Mouse (Mus musculus) neural tube, embryonic 13.5 days (tissue): ENCODE measurements around the gene Plekhn1. TPM values are rescaled to one million over a fixed set of nuclear protein-coding genes. Genes with fewer than 3 reads are reported as not detected.

Experiments
- ATAC-seq: fragments of 200-750 bp; cut with Nextera tagmentation; 2 replicates; pipeline ENCODE4 v1.8.0; 2017; ENCODE audit warnings: low read depth, mild to moderate bottlenecking, moderate TSS enrichment, moderate library complexity
- H3K27ac ChIP-seq: fragments of 300-500 bp; sonication (generic); replicated peaks from 2 replicates; pipeline ENCODE4 v1.5.1; 2015; ENCODE audit warnings: moderate library complexity, mild to moderate bottlenecking, inconsistent platforms
- H3K27me3 ChIP-seq: fragments of 300-500 bp; sonication (generic); 2 replicates; pipeline ENCODE4 v1.6.1; 2015; ENCODE audit warnings: mild to moderate bottlenecking, inconsistent platforms
- H3K36me3 ChIP-seq: fragments of 300-500 bp; sonication (generic); 2 replicates; pipeline ENCODE4 v1.6.1; 2015; ENCODE audit warnings: mild to moderate bottlenecking, inconsistent platforms
- H3K4me1 ChIP-seq: fragments of 300-500 bp; sonication (generic); replicated peaks from 2 replicates; pipeline ENCODE4 v1.6.1; 2015; ENCODE audit warnings: inconsistent platforms
- H3K4me2 ChIP-seq: fragments of 300-500 bp; sonication (generic); 2 replicates; pipeline ENCODE4 v1.6.1; 2015; ENCODE audit warnings: inconsistent platforms, mild to moderate bottlenecking, moderate library complexity
- H3K4me3 ChIP-seq: fragments of 300-500 bp; sonication (generic); 2 replicates; pipeline ENCODE4 v1.5.1; 2015; ENCODE audit warnings: mild to moderate bottlenecking, inconsistent platforms
- H3K9ac ChIP-seq: fragments of 300-500 bp; sonication (generic); 2 replicates; pipeline ENCODE4 v1.6.1; 2015; ENCODE audit warnings: moderate library complexity, mild to moderate bottlenecking, inconsistent platforms
- H3K9me3 ChIP-seq: fragments of 300-500 bp; sonication (generic); 2 replicates; pipeline ENCODE4 v1.6.1; 2016; ENCODE audit warnings: inconsistent platforms
- WGBS: fragments of 180-500 bp; shearing (Covaris S2); methylation state at CpG from one replicate; pipeline ENCODE4 v1.1.7; 2015; 5-methylcytosine and 5-hydroxymethylcytosine counted together
- polyA plus RNA-seq: library from polyadenylated mRNA; unstranded; fragments of >200 nt; fragmentation: Nextera tagmentation; extraction: Ambion mirVana; gene quantifications from 2 replicates; pipeline ENCODE4 v1.2.1, GENCODE M21; 2015

Plekhn1 gene
- polyA plus RNA-seq, 1 experiment from 2014 or later = 26.1 TPM

DNA sequence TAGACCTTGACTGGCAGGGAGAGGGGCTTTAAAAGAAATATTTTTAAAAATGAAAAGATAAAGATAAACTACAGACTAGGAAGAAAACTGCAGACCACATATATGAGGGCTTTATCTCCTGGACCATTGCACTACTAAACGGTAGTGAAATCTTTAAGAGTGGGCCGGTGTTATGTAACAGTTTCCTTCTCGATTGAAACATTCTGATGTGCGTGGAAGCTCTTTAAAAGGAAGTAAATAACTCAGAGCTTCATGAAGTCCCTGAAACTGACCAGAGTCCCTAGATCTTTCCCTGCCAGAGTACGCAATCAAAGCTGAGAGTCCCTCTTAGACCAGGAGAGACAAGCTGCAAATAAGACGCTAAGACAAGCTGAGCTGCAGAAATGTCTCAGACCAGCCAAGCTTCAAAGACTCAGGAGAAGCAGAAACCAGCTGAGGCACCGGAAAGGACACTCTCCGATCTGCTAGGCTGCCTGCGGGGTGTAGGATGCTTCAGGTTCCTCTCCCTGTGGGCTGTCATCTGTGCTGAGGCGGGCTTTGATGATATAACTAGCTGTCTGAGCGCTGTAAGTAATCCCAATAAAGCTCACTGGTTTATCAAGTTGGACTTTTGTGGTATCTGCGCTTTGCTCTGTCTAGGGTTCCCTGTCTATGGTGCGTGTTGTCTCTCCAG is 24.6 kb downstream of the Plekhn1 start:
- Histone ChIP-seq H3K4me2 (no peak overlapping the region), H3K9me3 (no peaks in the 10 kb centered on the region), H3K36me3 (0 out of 2 replicates have a peak, but pooled peaks cover 3% of the 10 kb centered on the region), H3K4me1 (peaks cover 4% of the 10 kb centered on the region; the same call in 1 of the 2 replicates), H3K9ac (no peak overlapping the region), H3K27ac (no peak overlapping the region), H3K4me3 (no peak overlapping the region), H3K27me3 (peaks cover under 1% of the 10 kb centered on the region; the same call in 1 of the 2 replicates)
- WGBS = 76% methylated on average over 13 of the region's 13 CpGs
- ATAC-seq = no peak

DNA sequence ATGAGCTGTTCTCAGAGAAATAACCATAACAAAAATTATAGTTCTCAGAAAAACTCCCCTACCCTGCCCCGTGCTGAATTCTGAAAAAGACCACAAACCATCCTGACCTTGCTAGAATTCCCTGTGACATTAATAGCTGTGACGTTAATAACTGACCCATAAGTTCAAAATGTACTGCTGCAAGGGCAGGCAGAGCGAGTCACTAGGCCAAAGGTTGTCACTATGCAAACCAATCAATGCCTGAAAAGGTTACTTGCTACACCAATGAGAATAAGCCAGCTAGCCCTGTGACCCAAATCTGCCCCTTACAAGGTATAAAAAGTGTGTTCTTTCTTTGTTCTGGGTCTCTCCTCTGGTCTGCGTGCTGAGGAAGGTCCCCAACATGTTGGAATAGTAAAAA is 25.8 kb downstream of the Plekhn1 start:
- Histone ChIP-seq H3K4me3 (no peak overlapping the region), H3K27me3 (peaks cover 12% of the 10 kb centered on the region; the same call in 1 of the 2 replicates), H3K27ac (no peak overlapping the region), H3K9ac (no peak overlapping the region), H3K9me3 (no peaks in the 10 kb centered on the region), H3K4me2 (no peak overlapping the region), H3K4me1 (peaks cover 16% of the 10 kb centered on the region), H3K36me3 (0 out of 2 replicates have a peak, but pooled peaks cover 3% of the 10 kb centered on the region)
- ATAC-seq = no peak
- WGBS = 91% methylated on average over 4 of the region's 4 CpGs

DNA sequence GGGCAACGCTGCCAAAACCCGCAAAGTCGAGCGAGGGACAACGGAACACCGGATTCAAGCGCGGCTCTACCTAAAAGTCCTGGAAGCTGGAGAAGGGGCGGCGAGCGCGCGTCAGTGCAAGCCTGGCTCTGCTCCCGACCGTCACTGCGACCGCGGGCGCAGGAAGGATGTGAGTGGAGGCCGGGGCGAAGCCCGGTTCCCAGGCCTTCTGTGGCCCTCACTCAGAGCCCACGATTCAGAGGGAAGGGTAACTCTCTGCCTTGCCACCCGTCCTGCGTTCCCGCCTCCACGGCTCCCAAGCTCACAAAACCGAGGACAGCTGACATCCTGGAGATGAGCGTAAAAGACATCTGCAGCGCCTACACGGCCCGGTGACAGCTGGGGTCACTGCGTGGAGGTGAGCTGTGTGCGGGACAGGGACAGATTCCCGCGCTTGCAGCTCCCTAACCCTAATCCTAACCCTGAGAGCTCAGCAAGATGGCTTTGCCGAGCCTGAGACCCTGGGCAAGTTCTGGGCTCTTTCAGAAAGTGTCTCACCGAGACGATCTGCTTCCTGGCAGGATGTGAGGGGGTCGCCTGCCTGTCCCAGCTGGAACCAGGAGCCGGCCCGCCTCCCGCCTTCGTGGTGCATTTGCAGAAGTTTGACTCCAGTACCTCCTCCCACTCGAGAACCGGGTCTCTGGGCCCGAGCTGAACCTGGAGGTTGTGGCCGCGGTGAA is 31.1 kb downstream of the Plekhn1 start:
- 0 out of 2 replicates have a peak, but pooled peaks cover 3% of the 10 kb centered on the region for H3K36me3 ChIP-seq
- peak overlapping the region; percentile 55 for H3K4me3 ChIP-seq
- peaks cover 29% of the 10 kb centered on the region for H3K4me1 ChIP-seq
- peak overlapping the region; percentile 68 for H3K27ac ChIP-seq
- H3K9me3 ChIP-seq = no peaks in the 10 kb centered on the region
- peak overlapping the region; percentile 92 for H3K4me2 ChIP-seq
- ATAC-seq = peak; percentile 51
- H3K27me3 ChIP-seq = peaks cover 26% of the 10 kb centered on the region; the same call in 1 of the 2 replicates
- peak overlapping the region; percentile 79 for H3K9ac ChIP-seq
- WGBS = under 1% methylated on average over 49 of the region's 49 CpGs

DNA sequence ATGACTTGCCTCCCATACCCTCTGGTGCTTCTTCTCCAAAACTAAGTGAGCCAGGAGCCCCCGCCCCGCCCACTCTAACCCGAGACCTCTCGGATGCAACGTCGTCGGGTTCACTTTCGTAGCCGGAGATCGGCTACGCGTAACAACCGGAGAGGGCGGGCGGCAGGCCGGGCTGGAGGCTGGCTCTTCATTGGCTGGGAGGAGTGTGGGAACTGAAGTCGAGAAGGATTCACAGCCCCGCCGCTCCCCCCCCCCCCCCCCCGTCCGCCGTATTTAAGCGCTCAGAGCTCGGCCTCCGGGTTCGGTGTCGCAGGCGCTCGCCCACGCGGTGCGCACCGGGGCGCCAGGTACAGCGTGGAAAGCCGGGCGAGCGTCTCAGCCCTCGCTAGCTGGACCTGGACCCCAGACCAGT is 31.6 kb downstream of the Plekhn1 start, which contains the start of gene AW011738:
TSS of gene AW011738 (plus strand) at position 304 of the 412 bp plus-strand sequence.
- under 1% methylated on average over 38 of the region's 39 CpGs for WGBS
- peaks cover 29% of the 10 kb centered on the region for H3K4me1 ChIP-seq
- peak within 1 kb of the TSS; percentile 92 for H3K4me2 ChIP-seq
- H3K27ac ChIP-seq = peak within 1 kb of the TSS; percentile 77
- H3K4me3 ChIP-seq = peak within 1 kb of the TSS; percentile 55
- H3K36me3 ChIP-seq = 0 out of 2 replicates have a peak, but pooled peaks cover 3% of the 10 kb centered on the region
- ATAC-seq = peak; percentile 75
- H3K9me3 ChIP-seq = no peaks in the 10 kb centered on the region
- peak within 1 kb of the TSS; percentile 79 for H3K9ac ChIP-seq
- H3K27me3 ChIP-seq = peaks cover 26% of the 10 kb centered on the region; the same call in 1 of the 2 replicates

DNA sequence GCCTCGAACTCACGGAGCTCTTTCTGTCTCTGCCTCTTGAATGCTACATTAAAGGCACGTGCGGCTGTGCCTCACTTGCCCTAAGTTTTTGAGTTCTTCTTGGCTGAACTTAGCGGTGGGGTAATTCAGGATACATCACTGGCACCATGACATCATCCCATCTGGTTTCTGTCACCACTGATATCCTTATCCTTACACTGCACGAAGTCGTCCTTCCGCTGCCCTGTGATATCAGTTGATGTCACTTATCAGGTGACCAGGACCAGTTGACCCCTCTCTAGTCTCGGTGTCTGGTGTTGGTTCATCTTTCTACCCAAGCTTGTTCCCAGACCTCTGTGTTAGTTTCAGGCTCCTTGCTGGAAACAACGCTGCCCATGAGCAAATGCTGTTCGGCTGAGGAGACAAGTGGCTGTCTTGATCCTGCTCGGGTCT is 32.2 kb downstream of the Plekhn1 start:
- Histone ChIP-seq H3K27ac (peak overlapping the region; percentile 77), H3K4me1 (peaks cover 29% of the 10 kb centered on the region)

DNA sequence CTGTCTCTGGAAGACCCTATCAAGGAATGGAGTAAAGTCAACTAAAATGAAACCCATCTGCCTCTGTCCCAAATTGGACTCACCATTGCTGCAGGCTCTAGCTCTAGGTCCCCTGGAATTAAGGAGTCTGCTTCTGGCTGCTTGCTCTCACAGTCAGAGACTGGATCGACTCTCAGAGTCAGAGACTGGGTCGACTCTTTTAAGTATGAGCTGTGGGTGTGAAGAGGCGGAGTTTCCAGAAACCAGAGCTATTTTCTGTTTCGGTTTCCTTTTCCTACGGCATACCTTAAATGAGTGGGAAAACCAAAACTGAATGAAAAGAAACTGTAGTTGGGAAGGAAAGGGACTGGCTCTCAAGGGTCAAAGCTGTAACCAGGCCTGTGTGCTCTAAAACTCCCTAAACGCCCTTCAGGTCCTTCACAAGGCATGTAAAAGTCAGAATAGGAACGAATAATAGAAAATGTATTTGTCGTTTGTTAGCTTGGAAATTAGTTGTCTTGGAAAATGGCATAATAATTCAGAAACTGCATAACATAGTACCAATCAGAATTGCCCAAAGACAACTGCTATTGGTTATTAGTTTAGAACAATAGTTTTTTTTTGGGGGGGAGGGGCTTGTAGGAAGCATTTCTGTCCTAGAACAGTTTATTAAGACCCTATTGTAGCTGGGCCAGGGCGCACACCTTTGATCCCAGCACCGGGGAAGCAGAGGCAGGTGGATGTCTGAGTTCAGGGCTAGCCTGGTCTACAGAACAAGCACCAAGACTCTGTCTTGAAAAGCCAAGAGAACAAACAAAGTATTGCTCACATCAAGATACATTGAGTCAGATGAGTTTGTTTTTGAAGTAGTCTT is 33.8 kb downstream of the Plekhn1 start, which contains the start of gene Isg15:
TSS of gene Isg15 (minus strand) at position 196 of the 853 bp plus-strand sequence.
- Histone ChIP-seq H3K9ac (no peak within 1 kb of the TSS), H3K27ac (no peak within 1 kb of the TSS), H3K4me1 (peaks cover 37% of the 10 kb centered on the region), H3K9me3 (no peaks in the 10 kb centered on the region), H3K27me3 (peaks cover 26% of the 10 kb centered on the region; the same call in 1 of the 2 replicates), H3K4me3 (no peak within 1 kb of the TSS), H3K4me2 (no peak within 1 kb of the TSS), H3K36me3 (no peaks in the 10 kb centered on the region)
- 64% methylated on average over 10 of the region's 10 CpGs for WGBS
- no peak for ATAC-seq

More for the DNA sequence above, 32.2 kb downstream of the Plekhn1 start:
- H3K36me3 ChIP-seq = 0 out of 2 replicates have a peak, but pooled peaks cover 3% of the 10 kb centered on the region
- peak overlapping the region; percentile 79 for H3K9ac ChIP-seq
- no peak for ATAC-seq
- H3K4me2 ChIP-seq = peak overlapping the region; percentile 92
- no peaks in the 10 kb centered on the region for H3K9me3 ChIP-seq
- WGBS = 44% methylated on average over 12 of the region's 12 CpGs
- H3K4me3 ChIP-seq = peak overlapping the region; percentile 55
- H3K27me3 ChIP-seq = peaks cover 26% of the 10 kb centered on the region; the same call in 1 of the 2 replicates

DNA sequence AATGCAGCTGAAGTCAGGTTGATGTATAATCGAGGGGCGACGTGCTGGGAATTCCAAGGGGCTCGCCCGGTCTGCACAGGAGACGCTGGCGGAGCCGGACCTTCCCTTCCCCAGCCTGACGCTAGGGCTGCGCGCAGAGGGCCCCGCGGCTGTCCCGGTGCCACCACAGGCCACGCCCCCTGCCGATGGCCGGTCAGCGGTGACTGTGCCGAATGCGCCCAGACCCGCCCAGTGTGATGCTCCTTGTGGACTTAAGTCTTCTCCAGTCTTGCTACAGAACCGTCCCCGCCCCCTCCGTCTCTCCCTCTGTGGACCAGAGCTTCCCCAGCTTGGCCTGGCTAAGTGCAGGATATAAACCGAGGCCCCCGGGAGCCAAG is 36.8 kb downstream of the Plekhn1 start:
- H3K4me3 ChIP-seq = peak overlapping the region; percentile 91
- H3K9me3 ChIP-seq = no peaks in the 10 kb centered on the region
- peaks cover 8% of the 10 kb centered on the region; the same call in 1 of the 2 replicates for H3K27me3 ChIP-seq
- peak overlapping the region; percentile 76 for H3K9ac ChIP-seq
- WGBS = under 1% methylated on average over 26 of the region's 26 CpGs
- H3K4me2 ChIP-seq = peak overlapping the region; percentile 56
- peaks cover 44% of the 10 kb centered on the region for H3K4me1 ChIP-seq
- H3K36me3 ChIP-seq = peaks cover 23% of the 10 kb centered on the region
- H3K27ac ChIP-seq = peak overlapping the region; percentile 97
- ATAC-seq = peak; percentile 94

DNA sequence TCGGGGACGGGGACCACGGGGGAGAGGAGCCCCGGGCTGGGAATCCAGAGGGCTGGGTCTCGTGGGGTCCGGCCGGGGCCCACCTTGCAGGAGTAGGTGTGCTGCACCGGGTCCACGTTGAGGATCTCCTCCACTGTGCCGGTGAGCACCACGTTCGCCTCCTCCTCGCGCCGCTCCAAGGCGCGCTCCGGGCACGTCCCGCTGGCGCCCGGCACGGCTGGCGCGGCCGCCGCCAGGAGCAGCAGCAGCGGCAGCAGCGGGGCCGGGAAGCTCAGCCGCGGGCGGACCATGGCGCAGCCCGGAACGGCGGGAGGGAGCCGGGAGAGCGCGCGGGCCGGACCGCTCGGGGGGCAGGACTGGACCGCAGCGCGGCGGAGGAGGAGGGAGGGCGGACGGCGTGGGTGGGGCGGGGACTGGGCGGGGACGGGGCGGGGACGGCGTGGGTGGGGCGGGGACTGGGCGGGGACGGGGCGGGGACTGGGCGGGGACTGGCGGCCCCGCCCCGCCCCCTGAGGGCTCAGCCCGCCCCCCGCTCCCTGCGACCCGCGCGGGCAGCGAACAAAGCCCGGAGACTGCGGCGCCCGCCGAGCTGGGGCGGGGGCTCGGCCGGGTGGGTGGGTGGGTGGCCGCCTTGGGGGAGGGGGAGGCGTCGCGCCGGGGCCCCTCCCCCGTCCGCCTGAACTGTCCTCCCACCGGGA is 37.4 kb downstream of the Plekhn1 start, which contains the start of gene Agrn:
TSS of gene Agrn (minus strand) at position 358 of the 698 bp plus-strand sequence.
- ATAC-seq = peak; percentile 78
- peaks cover 44% of the 10 kb centered on the region for H3K4me1 ChIP-seq
- peak within 1 kb of the TSS; percentile 97 for H3K27ac ChIP-seq
- peak within 1 kb of the TSS; percentile 88 for H3K4me2 ChIP-seq
- no peaks in the 10 kb centered on the region for H3K9me3 ChIP-seq
- WGBS = under 1% methylated on average over 33 of the region's 88 CpGs
- H3K9ac ChIP-seq = peak within 1 kb of the TSS; percentile 95
- peaks cover 3% of the 10 kb centered on the region; the same call in 1 of the 2 replicates for H3K27me3 ChIP-seq
- peaks cover 29% of the 10 kb centered on the region for H3K36me3 ChIP-seq
- H3K4me3 ChIP-seq = peak within 1 kb of the TSS; percentile 91

DNA sequence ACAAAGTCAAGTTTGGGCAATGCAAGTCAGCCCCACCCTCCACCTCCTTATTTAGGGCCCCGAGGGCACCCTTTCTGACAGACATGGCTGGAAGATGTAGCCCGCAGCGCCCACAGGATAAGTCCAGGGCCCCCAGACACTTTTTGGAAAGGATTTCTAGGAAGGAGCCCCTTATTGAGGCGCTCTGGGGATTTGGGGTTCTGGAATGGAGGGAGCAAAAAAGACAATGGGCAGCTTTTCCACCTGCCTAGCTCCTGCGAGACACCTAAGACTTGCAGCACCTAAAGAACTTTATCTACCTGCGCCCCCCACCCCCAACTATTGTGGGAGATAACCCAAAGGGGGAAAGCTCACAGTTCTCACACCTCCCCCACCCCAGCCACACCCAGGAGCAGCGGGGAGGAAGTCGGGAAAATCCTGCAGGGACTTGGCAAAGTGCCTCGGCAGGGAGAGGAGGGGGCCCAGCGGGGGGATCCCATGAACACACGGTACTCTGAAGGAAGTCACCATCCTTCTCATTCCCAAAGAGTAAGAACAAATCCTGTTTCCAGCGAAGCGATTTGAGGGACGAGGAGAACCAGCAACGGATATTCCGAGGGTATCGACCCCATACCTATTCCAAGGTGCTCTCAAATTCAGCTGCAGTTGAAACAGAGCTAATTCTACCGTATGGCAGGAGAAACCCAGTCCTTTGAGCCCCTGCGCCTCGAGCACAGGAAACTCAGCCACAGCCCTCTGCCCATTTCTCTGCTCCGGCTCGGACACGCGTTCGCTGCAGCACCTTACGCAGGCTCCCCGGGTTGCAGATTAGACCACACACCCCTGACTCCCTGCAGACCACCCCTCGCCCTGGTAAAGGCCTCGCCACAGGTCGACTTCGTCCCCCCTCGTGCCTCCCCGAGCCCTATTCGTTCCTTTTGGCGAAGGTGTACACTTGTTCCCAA is 38.5 kb downstream of the Plekhn1 start:
- peaks cover 55% of the 10 kb centered on the region for H3K4me1 ChIP-seq
- ATAC-seq = 0 out of 2 replicates have a peak, but pooled peaks have one; percentile 1

DNA sequence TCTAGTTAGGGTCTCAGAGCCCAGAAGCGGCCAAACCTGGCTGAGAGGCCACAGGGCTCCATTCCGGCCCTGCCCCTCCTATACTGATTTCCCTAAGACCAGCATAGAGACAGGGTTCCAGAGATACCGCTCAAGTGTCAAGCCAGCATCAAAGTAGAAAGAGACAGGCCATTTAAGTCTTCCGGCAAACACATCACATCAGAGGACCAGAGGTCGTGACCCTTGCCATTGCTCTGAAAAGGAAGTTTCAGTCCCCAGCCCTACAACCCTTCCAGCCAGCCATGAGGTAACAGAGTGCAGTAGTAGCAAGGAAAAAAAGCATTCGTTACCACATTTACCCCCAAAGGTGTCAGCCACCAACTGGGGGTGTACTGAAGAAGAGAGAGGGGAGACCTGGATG is 40.3 kb downstream of the Plekhn1 start:
- H3K27ac ChIP-seq = peak overlapping the region; percentile 24; the same call in 1 of the 2 replicates
- peaks cover 73% of the 10 kb centered on the region for H3K4me1 ChIP-seq
- 25% methylated on average over 6 of the region's 6 CpGs for WGBS
- peak overlapping the region; percentile 91 for H3K4me3 ChIP-seq
- H3K4me2 ChIP-seq = peak overlapping the region; percentile 88
- no peak for ATAC-seq
- H3K9me3 ChIP-seq = no peaks in the 10 kb centered on the region
- H3K9ac ChIP-seq = peak overlapping the region; percentile 95
- H3K27me3 ChIP-seq = no peaks in the 10 kb centered on the region
- H3K36me3 ChIP-seq = peaks cover 55% of the 10 kb centered on the region

More for the DNA sequence above, 38.5 kb downstream of the Plekhn1 start:
- H3K9ac ChIP-seq = peak overlapping the region; percentile 95
- 3% methylated on average over 35 of the region's 35 CpGs for WGBS
- H3K36me3 ChIP-seq = peaks cover 39% of the 10 kb centered on the region
- peak overlapping the region; percentile 89 for H3K27ac ChIP-seq
- peak overlapping the region; percentile 88 for H3K4me2 ChIP-seq
- H3K4me3 ChIP-seq = peak overlapping the region; percentile 91
- H3K27me3 ChIP-seq = no peaks in the 10 kb centered on the region
- H3K9me3 ChIP-seq = no peaks in the 10 kb centered on the region
